Comparison of ENCODE assay signal across 8 mouse cellular contexts in the genomic region with DNA sequence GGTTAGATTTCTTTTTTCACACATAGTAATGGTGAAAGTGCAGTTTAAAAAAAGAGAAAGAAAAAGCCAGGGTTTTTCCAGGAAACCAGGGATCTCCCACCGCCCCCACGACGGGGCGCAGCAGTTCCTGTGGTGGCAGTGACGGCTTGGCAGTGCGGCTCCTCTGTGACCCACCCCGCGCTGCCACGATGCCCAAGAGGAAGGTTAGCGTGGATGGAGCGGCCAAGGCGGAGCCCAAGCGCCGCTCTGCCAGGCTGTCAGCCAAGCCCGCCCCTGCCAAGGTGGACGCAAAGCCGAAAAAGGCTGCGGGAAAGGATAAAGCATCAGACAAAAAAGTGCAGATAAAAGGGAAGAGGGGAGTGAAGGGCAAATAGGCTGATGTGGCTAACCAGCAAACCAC. TPM values are rescaled to one million over a fixed set of nuclear protein-coding genes. Genes with fewer than 3 reads are reported as not detected.
DNase-seq lines count a peak whose midpoint lies in the region; ATAC-seq lines count a peak whose summit lies in the region.

No protein-coding gene starts in this region.

- H3K9me3 ChIP-seq in heart, embryonic 14.5 days (ENCODE audit: control insufficient read depth, low read length): no peaks in the 10 kb centered on the region
- no peaks in the 10 kb centered on the region for H3K9me3 ChIP-seq in embryonic facial prominence, embryonic 11.5 days (replicated peaks; ENCODE audit: control insufficient read depth, low read length)
- H3K9me3 ChIP-seq in intestine, embryonic 16.5 days (ENCODE audit: control insufficient read depth, low read length): no peaks in the 10 kb centered on the region
- H3K9me3 ChIP-seq in midbrain, embryonic 11.5 days (ENCODE audit: control insufficient read depth, low read length): no peaks in the 10 kb centered on the region

- intact Hi-C loops in heart, postnatal 10 days (cut with DNase I): no loop called here
- intact Hi-C loops in left cerebral cortex, postnatal 14 days (cut with DNase I): no loop called here

- peak overlapping the region; percentile 30 to 32 for H3K4me3 ChIP-seq in heart, embryonic 14.5 days (ENCODE audit: control insufficient read depth in 1 of 2, insufficient read depth in 1 of 2, low read depth in 1 of 2, low read length in 2 of 2)
- H3K4me3 ChIP-seq in embryonic facial prominence, embryonic 11.5 days (ENCODE audit: low read depth, low read length): 0 out of 2 replicates have a peak overlapping the region, but pooled peaks have one; percentile 27
- peak overlapping the region; percentile 39 for H3K4me3 ChIP-seq in intestine, embryonic 16.5 days (ENCODE audit: low read length)
- H3K4me3 ChIP-seq in midbrain, embryonic 11.5 days (ENCODE audit: low read depth, low read length): peak overlapping the region; percentile 22; the same call in 1 of the 2 replicates

- H3K4me2 ChIP-seq in heart, embryonic 14.5 days (ENCODE audit: low read length): peak overlapping the region; percentile 71
- H3K4me2 ChIP-seq in embryonic facial prominence, embryonic 11.5 days (ENCODE audit: low read depth, low read length): peak overlapping the region; percentile 64
- peak overlapping the region; percentile 69 for H3K4me2 ChIP-seq in intestine, embryonic 16.5 days (ENCODE audit: low read depth, low read length)
- peak overlapping the region; percentile 48 for H3K4me2 ChIP-seq in midbrain, embryonic 11.5 days

- 0 out of 2 replicates have a peak overlapping the region, but pooled peaks have one; percentile 25 for H3K9ac ChIP-seq in heart, embryonic 14.5 days (ENCODE audit: low read length)
- H3K9ac ChIP-seq in embryonic facial prominence, embryonic 11.5 days (replicated peaks; ENCODE audit: low read length): peak overlapping the region; percentile 50
- peak overlapping the region; percentile 56 for H3K9ac ChIP-seq in intestine, embryonic 16.5 days (ENCODE audit: low read depth, low read length)
- peak overlapping the region; percentile 47 for H3K9ac ChIP-seq in midbrain, embryonic 11.5 days (ENCODE audit: low read length)

- no peak overlapping the region for H3K27ac ChIP-seq in heart, embryonic 14.5 days (replicated peaks in 1 of 2; ENCODE audit: control insufficient read depth in 1 of 2, insufficient read depth in 1 of 2, low read depth in 2 of 2, low read length in 2 of 2)
- H3K27ac ChIP-seq in embryonic facial prominence, embryonic 11.5 days (replicated peaks; ENCODE audit: low read depth, low read length): no peak overlapping the region
- no peak overlapping the region for H3K27ac ChIP-seq in intestine, embryonic 16.5 days (ENCODE audit: low read length)
- H3K27ac ChIP-seq in midbrain, embryonic 11.5 days (ENCODE audit: low read depth, low read length): no peak overlapping the region

- no peaks in the 10 kb centered on the region for H3K27me3 ChIP-seq in heart, embryonic 14.5 days (ENCODE audit: control insufficient read depth, insufficient read depth, low read length)
- H3K27me3 ChIP-seq in embryonic facial prominence, embryonic 11.5 days (ENCODE audit: control insufficient read depth, insufficient read depth, low read length): no peaks in the 10 kb centered on the region
- H3K27me3 ChIP-seq in intestine, embryonic 16.5 days (replicated peaks; ENCODE audit: control insufficient read depth, insufficient read depth, low read length): no peaks in the 10 kb centered on the region
- no peaks in the 10 kb centered on the region for H3K27me3 ChIP-seq in midbrain, embryonic 11.5 days (ENCODE audit: control insufficient read depth, insufficient read depth, low read length)

- H3K4me1 ChIP-seq in heart, embryonic 14.5 days (ENCODE audit: control insufficient read depth in 2 of 2, insufficient read depth in 2 of 2, low read length in 2 of 2): no peaks in the 10 kb centered on the region; a peak in 1 of 4 replicates
- H3K4me1 ChIP-seq in embryonic facial prominence, embryonic 11.5 days (ENCODE audit: control insufficient read depth, insufficient read depth, low read length): no peaks in the 10 kb centered on the region; the same call in 1 of the 2 replicates
- H3K4me1 ChIP-seq in intestine, embryonic 16.5 days (ENCODE audit: control insufficient read depth, insufficient read depth, low read length): peaks cover 4% of the 10 kb centered on the region; the same call in 1 of the 2 replicates
- H3K4me1 ChIP-seq in midbrain, embryonic 11.5 days (ENCODE audit: control insufficient read depth, insufficient read depth, low read length): peaks cover 11% of the 10 kb centered on the region; the same call in 1 of the 2 replicates

- no peak for ATAC-seq in heart, embryonic 14.5 days (ENCODE audit: insufficient number of reproducible peaks, insufficient read depth, low FRiP score, low read depth)
- no peak for ATAC-seq in embryonic facial prominence, embryonic 11.5 days (replicated peaks; ENCODE audit: insufficient number of reproducible peaks, low FRiP score, low TSS enrichment, low read depth)
- ATAC-seq in intestine, embryonic 16.5 days: no peak
- ATAC-seq in midbrain, embryonic 11.5 days (ENCODE audit: low FRiP score): no peak; the same call in 1 of the 2 replicates

- WGBS in heart, embryonic 14.5 days: 4% methylated on average over 18 of the region's 18 CpGs
- WGBS in embryonic facial prominence, embryonic 11.5 days: under 1% methylated on average over 18 of the region's 18 CpGs
- WGBS in intestine, embryonic 16.5 days: 8% methylated on average over 18 of the region's 18 CpGs
- 3% methylated on average over 18 of the region's 18 CpGs for WGBS in midbrain, embryonic 11.5 days

- no peak for DNase-seq in heart, postnatal 10 days
- peak; percentile 29 for DNase-seq in MN1 (ENCODE audit: low spot score)
- DNase-seq in embryonic facial prominence, embryonic 11.5 days (ENCODE audit: low spot score): no peak
- peak; percentile 90 for DNase-seq in midbrain, embryonic 11.5 days (ENCODE audit: low spot score, missing footprints)
- DNase-seq in left cerebral cortex, postnatal 14 days (ENCODE audit: low spot score in 2 of 2): no peak
- no peak for DNase-seq in layer of hippocampus, postnatal 14 days (ENCODE audit: low spot score in 2 of 2)

- H3K36me3 ChIP-seq in heart, embryonic 14.5 days (ENCODE audit: control insufficient read depth, insufficient read depth, low read length): no peaks in the 10 kb centered on the region
- H3K36me3 ChIP-seq in embryonic facial prominence, embryonic 11.5 days (replicated peaks; ENCODE audit: control insufficient read depth, insufficient read depth, low read depth, low read length): no peaks in the 10 kb centered on the region
- no peaks in the 10 kb centered on the region for H3K36me3 ChIP-seq in intestine, embryonic 16.5 days (ENCODE audit: control insufficient read depth, insufficient read depth, low read length)
- no peaks in the 10 kb centered on the region for H3K36me3 ChIP-seq in midbrain, embryonic 11.5 days (ENCODE audit: control insufficient read depth, insufficient read depth, low read length)

RNA-seq across cellular contexts. Expression of a gene that starts 6.0 kb away (rescaled TPM):
- polyA plus RNA-seq in heart, embryonic 14.5 days (2014; fragmentation: Nextera tagmentation; extraction: Ambion mirVana): 0.31 and 0.82 TPM in 2 replicates
- under 1 TPM in 1 of 2 experiments, not detected in 1; 0.55 TPM for total RNA-seq in heart, postnatal 10 days (2021)
- polyA plus RNA-seq in embryonic facial prominence, embryonic 11.5 days (2014; fragmentation: Nextera tagmentation; extraction: Ambion mirVana): 13.8 and 16.5 TPM in 2 replicates
- polyA plus RNA-seq in intestine, embryonic 16.5 days (2015; fragmentation: Nextera tagmentation; extraction: Ambion mirVana): 4.8 and 5.4 TPM in 2 replicates
- 38.7 and 43.6 TPM in 2 replicates for polyA plus RNA-seq in midbrain, embryonic 11.5 days (2014; fragmentation: Nextera tagmentation; extraction: Ambion mirVana)
- 1 to 10 TPM; 6.0 to 8.4 TPM for total RNA-seq in left cerebral cortex, postnatal 14 days (2021)
- 1 to 10 TPM; 7.7 to 9.1 TPM for total RNA-seq in layer of hippocampus, postnatal 14 days (2021)

RNA-seq across cellular contexts. Expression of a gene that starts 24.0 kb away (rescaled TPM):
- polyA plus RNA-seq in heart, embryonic 14.5 days (2014; fragmentation: Nextera tagmentation; extraction: Ambion mirVana): 5.3 and 5.8 TPM in 2 replicates
- total RNA-seq in heart, postnatal 10 days (2021): 1 to 10 TPM; 6.3 to 6.7 TPM
- polyA plus RNA-seq in embryonic facial prominence, embryonic 11.5 days (2014; fragmentation: Nextera tagmentation; extraction: Ambion mirVana): 3.8 and 3.9 TPM in 2 replicates
- polyA plus RNA-seq in intestine, embryonic 16.5 days (2015; fragmentation: Nextera tagmentation; extraction: Ambion mirVana): 4.6 and 4.7 TPM in 2 replicates
- 2.3 and 3.4 TPM in 2 replicates for polyA plus RNA-seq in midbrain, embryonic 11.5 days (2014; fragmentation: Nextera tagmentation; extraction: Ambion mirVana)
- total RNA-seq in left cerebral cortex, postnatal 14 days (2021): 10 to 100 TPM; 11.3 to 11.9 TPM
- total RNA-seq in layer of hippocampus, postnatal 14 days (2021): 10 to 100 TPM; 11.7 to 12.5 TPM

RNA-seq across cellular contexts. Expression of a gene that starts 59.3 kb away (rescaled TPM):
- polyA plus RNA-seq in heart, embryonic 14.5 days (2014; fragmentation: Nextera tagmentation; extraction: Ambion mirVana): 8.2 and 11.3 TPM in 2 replicates
- total RNA-seq in heart, postnatal 10 days (2021): 10 to 100 TPM in 1 of 2 experiments, 1 to 10 TPM in 1; 9.6 to 10.9 TPM
- 12.5 and 14.8 TPM in 2 replicates for polyA plus RNA-seq in embryonic facial prominence, embryonic 11.5 days (2014; fragmentation: Nextera tagmentation; extraction: Ambion mirVana)
- polyA plus RNA-seq in intestine, embryonic 16.5 days (2015; fragmentation: Nextera tagmentation; extraction: Ambion mirVana): 27.9 and 30.7 TPM in 2 replicates
- 11.3 and 12.4 TPM in 2 replicates for polyA plus RNA-seq in midbrain, embryonic 11.5 days (2014; fragmentation: Nextera tagmentation; extraction: Ambion mirVana)
- total RNA-seq in left cerebral cortex, postnatal 14 days (2021): 10 to 100 TPM; 26.4 to 27.1 TPM
- 10 to 100 TPM; 25.5 to 28.3 TPM for total RNA-seq in layer of hippocampus, postnatal 14 days (2021)

Comparison
In these comparisons a context has a peak if more than half of its experiments do, and no peak if none do; other contexts are left out.
1. DNase-seq: peak in MN1 (single experiment) and midbrain, embryonic 11.5 days (single experiment); none in heart, postnatal 10 days (0 of 2), embryonic facial prominence, embryonic 11.5 days (single experiment), left cerebral cortex, postnatal 14 days (0 of 2) and layer of hippocampus, postnatal 14 days (0 of 2).
2. Peak in every context shown above with its lines, with median percentiles within 50 percentile points of each other: H3K4me2 ChIP-seq, H3K4me3 ChIP-seq and H3K9ac ChIP-seq.